Mouse (Mus musculus) CH12.LX (cell line): Measurements from ENCODE around the gene Stmn1.

Source experiments
- CTCF ChIP-seq, 2 experiments: IDR thresholded peaks in 1 of 2; conservative IDR thresholded peaks in 1 of 2; 2 replicates each; pipeline ENCODE4 v1.5.1; 2011 to 2012; ENCODE audit warnings: low read depth in 2 of 2, low read length in 2 of 2, improper control_type of control experiment in 1 of 2, inconsistent platforms in 1 of 2, mild to moderate bottlenecking in 1 of 2, moderate library complexity in 1 of 2
- E2F4 ChIP-seq: IDR thresholded peaks from 2 replicates; pipeline ENCODE4 v1.6.1; 2011; ENCODE audit warnings: low read depth, low read length, improper control_type of control experiment; ENCODE audit not compliant: insufficient replicate concordance
- IRF4 ChIP-seq: IDR thresholded peaks from 2 replicates; pipeline ENCODE4 v1.6.1; 2014; ENCODE audit warnings: low read depth, mild to moderate bottlenecking, inconsistent platforms, low read length, improper control_type of control experiment
- MYC ChIP-seq: IDR thresholded peaks from 2 replicates; pipeline ENCODE4 v1.6.1; 2011; ENCODE audit warnings: low read depth, mild to moderate bottlenecking, improper control_type of control experiment, low read length
- NRF1 ChIP-seq: IDR thresholded peaks from 2 replicates; pipeline ENCODE4 v1.6.1; 2014; ENCODE audit warnings: low read depth, mild to moderate bottlenecking, inconsistent platforms, low read length, improper control_type of control experiment, moderate library complexity
- POLR2A ChIP-seq: IDR thresholded peaks from 2 replicates; pipeline ENCODE4 v1.6.1; 2011; ENCODE audit warnings: low read depth, mild to moderate bottlenecking, improper control_type of control experiment, low read length
- SIN3A ChIP-seq: IDR thresholded peaks from 2 replicates; pipeline ENCODE4 v1.6.1; 2012; ENCODE audit warnings: low read length, improper control_type of control experiment, inconsistent platforms
- USF1 ChIP-seq: IDR thresholded peaks from 2 replicates; pipeline ENCODE4 v1.6.1; 2014; ENCODE audit warnings: low read depth, mild to moderate bottlenecking, inconsistent platforms, low read length, improper control_type of control experiment

DNA sequence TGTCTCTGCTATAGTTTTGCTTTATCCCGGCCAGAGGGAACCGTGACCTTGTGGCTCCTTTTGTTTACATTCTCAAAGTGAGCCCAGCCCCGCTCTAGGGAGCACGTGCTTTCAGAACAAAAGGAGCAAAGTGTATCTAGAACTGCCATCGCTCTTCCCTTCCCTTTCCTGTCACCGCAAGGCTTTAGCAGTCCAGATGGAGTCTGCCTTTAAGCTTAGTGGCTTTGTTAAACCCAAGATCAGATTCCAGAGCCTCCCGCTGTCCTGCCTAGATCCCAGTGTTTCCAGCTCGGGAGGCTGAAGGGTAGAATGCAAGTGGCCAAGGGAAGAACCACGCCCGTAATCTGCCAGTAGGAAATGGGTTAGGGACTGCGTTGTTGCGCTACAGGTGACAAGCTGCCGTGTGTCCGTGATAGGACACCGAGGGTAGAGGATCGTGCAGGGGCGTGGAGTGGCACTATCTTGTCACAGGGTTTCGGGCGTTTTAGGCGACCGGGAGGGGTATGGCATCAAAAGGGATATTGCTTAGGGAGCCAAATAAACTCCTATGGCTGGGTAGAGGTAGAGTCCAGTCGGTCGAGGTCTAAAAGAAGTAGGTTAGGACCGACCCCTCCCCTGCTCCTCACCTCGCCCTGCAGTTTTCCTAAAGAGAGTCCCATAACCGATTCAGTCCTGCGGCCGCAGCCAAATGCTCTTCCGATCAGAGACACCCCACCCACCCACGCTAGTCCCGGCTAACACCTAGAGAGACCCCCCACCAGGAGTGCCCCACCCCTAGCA, 495 bp upstream of the Stmn1 start:
- TF ChIP-seq POLR2A (no peak), CTCF (conservative IDR thresholded peaks at IDR 0.05 in 1 of 2, IDR thresholded peaks at IDR 0.05 in 1 of 2; ENCODE audit: low read depth in 2 of 2, low read length in 2 of 2) (no peak), MYC (no peak), IRF4 (no peak), USF1 (no peak), SIN3A (no peak), NRF1 (no peak), E2F4 (no peak)
